Mouse (Mus musculus) thymus, adult 18-20 months (tissue): ENCODE results near the gene Med16.

ENCODE experiments used
- DNase-seq, 2 experiments: peaks; one replicate each; pipeline ENCODE4 v3.0.0; 2022; ENCODE audit warnings: mixed read lengths in 2 of 2

Gene Med16

GRCm38 (mm10) chr10:79883297-79884084 is 25.2 kb downstream of the Med16 start:
- DNase-seq, result no peak

GRCm38 (mm10) chr10:79881981-79882380 is 26.7 kb downstream of the Med16 start:
- no peak for DNase-seq

DNA sequence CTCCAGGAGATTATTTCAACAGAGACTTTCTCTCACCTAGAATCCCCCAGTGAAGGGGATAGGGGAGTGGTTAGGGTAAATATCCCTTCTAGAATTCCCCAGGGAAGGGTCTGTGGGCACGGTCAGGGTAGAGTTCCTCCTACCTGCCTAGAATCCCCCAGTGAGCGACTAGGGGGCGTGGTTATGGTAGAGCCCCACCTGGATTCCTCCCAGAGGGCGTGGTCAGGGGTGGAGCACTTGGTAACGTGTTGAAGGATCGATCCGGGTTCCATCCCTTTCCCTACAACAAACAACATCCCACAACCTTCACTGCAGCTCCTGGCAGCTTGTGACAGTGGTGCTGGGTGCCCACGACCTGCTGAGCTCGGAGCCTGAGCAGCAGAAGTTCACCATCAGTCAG is 28.0 kb downstream of the Med16 start:
- no peak for DNase-seq

DNA sequence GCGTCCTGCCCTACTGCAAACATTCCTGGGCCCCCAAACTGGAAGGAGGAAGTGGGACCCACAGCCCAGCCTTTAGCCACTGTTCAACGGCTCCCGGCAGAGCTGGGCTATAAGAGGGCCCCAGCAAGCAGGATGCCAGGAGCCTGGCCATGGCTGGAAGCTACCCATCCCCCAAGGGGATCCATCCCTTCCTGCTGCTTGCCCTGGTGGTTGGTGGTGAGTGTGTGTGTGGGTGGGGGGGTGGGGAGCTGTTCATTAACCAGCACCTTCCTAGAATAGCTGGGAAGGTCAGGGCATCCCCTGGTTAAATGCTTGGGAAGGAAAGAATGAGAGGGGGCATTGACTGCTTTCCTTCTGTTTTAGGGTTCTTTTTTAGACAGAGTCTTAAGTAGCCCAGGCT is 29.2 kb downstream of the Med16 start:
- DNase-seq, result no peak

GRCm38 (mm10) chr10:79877757-79878156 is 31.0 kb downstream of the Med16 start:
- no peak for DNase-seq

- no peak for DNase-seq
Measured at GRCm38 (mm10) chr10:79877174-79877573, 31.5 kb downstream of the Med16 start.

DNA sequence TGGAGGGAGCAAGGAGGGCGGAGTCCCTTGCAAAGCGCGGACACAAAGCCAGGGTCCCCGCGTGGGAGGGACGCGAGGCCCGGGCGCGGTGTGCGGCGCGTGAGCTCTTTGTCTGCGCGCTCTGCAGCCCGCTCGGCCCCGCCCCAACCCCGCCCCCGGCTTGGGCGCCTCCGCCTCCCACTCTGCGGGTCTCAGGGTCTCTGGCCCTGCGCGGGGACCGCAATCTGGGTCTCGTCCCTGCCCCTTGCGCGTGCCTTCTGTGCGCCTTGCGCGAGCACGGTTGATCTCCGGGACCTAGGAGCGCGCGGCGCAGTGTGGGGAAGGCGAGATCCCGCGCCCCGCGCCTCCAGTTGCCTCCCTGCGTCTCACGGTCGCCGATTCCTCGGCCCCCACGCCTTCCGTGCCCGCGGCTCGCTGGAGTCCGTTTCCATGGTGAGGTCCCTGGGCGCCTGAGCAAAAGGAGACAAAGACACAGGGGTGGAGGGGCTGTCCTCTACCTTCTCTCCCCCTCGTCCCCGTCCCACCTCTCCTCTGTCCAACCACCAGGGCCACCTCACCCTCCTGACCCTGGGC is 34.3 kb downstream of the Med16 start, which contains the start of the genes Prtn3 and Plppr3:
Gene Prtn3, plus strand, starts transcription at position 187 of the 573 bp plus-strand sequence.
Gene Plppr3, minus strand, starts transcription at position 345 of the 573 bp plus-strand sequence.
- DNase-seq, result no peak

DNA sequence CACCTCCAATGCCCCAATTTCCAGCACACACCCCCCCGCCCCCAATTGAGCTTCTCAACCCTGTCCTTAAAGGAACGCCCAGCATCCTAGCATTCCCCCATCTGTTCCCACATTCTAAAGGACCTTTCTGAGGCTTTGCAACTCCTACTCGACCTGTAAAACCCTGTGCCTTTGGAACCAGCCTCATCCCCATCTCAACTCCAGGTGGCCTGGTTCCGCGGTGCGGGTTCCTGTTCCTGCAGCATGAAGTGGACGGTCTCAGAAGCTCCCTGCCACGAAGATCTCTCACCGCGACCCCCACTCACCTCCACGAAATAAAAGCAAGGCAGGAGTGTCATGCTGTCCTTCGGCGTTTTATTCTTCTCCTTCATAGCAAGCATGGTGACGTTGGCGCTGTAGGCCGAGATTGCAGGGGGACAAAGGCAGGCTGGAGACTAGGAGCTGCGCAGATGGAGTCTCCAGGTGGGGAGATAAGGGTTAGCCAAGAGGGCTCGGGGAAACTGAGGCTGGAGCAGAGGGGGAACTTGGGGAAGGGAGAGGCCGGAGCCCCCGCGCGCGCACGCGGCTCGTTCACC is 34.9 kb downstream of the Med16 start:
- no peak for DNase-seq

GRCm38 (mm10) chr10:79873313-79873712 is 35.4 kb downstream of the Med16 start:
- no peak for DNase-seq

GRCm38 (mm10) chr10:79872862-79873261 is 35.9 kb downstream of the Med16 start:
- no peak for DNase-seq

GRCm38 (mm10) chr10:79871845-79872244 is 36.9 kb downstream of the Med16 start:
- DNase-seq, result no peak

- DNase-seq, result no peak
Measured at GRCm38 (mm10) chr10:79866601-79867000, 42.1 kb downstream of the Med16 start.

- DNase-seq, result no peak
Measured at GRCm38 (mm10) chr10:79865801-79866295, 42.9 kb downstream of the Med16 start.

DNA sequence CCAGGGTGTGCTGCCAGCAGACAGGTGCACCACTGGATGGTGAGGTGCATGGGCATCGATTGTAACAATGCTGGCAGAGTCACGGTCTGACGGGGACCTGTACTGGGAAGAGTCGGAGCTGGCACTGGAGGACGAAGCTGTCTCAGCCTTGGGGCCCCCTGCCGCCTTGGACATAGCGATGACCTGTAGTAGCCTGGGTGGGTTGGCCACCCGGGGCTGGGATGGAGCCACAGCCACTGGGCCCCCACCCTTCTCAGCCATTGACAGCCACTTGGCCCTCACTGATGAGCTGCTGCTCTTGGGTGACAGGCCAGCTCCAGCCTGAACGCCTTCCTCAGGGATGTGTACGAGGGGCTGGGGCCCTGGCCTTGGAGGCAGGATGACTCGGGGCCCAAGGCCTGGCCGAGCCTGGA is 43.5 kb downstream of the Med16 start:
- no peak for DNase-seq

- DNase-seq, result no peak
Measured at GRCm38 (mm10) chr10:79864351-79865188, 44.2 kb downstream of the Med16 start.

GRCm38 (mm10) chr10:79862925-79863324 is 45.8 kb downstream of the Med16 start:
- DNase-seq, result no peak

DNA sequence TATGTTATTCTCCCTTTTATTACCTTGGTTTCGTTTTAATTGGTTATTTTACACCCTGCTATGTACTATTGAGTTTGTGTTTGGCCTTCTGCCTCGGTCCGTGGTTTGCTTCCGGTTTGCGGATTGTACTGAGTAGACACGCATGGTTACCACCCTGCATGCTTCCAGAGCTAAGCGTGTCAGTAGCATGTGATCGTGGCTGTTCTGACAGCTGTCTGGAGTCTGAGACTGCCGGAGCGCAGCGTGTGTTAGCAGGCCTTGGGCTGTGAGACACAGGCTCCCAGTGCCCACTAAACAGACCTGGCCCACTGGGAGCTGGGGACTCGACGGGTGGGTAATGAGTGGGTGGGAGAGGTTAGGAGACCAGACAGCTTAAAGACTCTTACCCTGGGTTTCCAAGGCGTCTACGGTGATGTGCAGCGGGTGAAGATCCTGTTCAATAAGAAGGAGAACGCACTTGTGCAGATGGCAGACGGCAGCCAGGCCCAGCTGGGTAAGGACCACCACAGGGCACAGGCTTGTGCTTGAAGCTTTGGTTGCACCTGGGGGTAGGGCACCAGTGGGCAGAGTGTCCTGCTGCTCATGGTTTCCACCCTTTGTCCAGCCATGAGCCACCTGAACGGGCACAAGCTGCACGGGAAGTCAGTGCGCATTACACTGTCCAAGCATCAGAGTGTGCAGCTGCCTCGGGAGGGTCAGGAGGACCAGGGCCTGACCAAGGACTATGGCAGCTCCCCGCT is 46.5 kb downstream of the Med16 start:
- DNase-seq, result no peak

DNA sequence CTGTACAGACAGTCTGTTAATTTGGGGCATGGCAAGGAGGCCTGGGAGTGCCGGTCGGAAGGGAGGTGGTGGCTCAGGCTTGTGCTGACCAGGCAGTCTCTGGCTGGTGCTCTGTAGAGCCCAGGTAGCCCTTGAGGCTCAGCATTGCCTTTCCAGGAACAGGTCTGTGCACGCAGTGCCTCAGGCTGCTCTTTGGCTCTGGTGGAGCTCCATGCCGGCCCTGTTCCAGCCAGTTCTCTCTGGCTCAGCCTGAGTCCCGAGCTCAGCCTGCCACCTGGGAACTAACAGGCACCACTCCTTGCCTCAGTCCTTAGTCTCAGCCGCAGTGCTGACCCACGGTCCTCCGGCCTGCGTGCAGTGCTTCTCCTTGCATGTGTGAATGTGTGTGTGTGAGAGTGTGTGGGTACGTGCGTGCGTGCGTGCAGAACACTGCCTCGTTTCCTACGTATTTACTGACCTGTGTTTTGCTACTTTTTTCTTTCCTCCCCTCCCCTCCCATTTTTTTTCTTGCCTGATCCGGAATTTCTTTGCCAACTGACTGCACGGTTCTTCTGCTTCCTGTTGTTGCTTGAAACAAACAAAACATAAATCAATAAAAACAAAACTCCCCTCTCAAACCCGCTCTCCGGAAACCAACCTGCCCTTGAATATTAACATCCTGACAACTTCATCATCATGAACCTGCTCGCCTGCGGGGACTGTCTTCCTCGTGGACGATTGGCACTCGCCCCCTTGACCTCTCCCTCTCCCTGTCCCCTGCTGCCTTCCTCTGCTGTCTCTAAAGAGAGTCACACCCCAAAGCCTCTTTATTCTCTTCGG is 47.3 kb downstream of the Med16 start:
- DNase-seq, result no peak

DNA sequence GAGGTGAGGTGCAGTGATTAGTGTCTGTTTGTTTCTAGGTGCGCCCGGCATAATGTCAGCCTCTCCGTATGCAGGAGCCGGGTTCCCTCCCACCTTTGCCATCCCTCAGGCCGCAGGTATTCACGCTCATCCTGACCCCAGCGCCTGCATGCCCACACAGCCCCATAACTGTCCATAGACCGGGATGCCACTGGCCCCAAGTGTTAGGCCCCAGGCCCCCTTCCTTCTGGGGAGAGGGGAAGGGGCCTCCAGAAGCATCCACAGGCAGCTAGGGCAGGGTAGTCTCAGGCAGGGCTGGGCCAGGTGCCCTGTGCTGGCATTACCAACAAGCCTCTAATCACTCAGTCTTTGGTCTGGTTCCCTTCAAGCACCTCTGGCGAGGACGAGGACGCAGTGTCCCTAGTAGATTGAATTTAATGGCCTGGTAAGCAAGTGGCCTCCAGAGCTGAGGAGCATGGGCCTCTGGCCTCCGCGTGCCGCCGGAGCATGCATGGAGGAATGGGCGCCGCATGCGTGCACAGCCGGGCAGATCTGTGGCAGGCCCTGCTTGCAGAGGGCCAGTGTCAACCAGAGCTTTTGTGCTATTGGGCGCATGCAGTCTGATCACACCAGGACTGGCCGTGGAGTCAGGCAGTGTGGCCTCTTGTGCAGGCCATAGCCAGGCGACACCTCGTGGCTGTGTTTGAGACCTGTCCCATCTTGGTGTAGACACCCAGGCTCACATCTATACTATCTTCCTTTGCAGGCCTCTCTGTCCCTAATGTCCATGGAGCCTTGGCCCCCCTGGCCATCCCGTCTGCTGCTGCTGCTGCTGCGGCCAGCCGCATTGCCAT is 48.4 kb downstream of the Med16 start:
- no peak for DNase-seq

DNA sequence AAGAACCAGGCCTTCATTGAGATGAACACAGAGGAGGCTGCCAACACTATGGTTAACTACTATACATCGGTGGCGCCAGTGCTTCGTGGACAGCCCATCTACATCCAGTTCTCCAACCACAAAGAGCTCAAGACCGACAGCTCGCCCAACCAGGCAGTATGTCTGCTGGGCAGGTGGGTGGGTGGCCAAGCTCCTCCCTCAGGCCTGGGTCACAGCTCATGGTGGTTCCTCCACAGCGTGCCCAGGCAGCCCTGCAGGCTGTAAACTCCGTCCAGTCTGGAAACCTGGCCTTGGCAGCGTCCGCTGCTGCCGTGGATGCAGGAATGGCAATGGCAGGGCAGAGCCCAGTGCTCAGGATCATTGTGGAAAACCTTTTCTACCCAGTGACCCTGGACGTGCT is 49.6 kb downstream of the Med16 start:
- DNase-seq, result no peak
